Mouse (Mus musculus): ENCODE measurements around the gene Fermt3.

The Fermt3 gene

DNA sequence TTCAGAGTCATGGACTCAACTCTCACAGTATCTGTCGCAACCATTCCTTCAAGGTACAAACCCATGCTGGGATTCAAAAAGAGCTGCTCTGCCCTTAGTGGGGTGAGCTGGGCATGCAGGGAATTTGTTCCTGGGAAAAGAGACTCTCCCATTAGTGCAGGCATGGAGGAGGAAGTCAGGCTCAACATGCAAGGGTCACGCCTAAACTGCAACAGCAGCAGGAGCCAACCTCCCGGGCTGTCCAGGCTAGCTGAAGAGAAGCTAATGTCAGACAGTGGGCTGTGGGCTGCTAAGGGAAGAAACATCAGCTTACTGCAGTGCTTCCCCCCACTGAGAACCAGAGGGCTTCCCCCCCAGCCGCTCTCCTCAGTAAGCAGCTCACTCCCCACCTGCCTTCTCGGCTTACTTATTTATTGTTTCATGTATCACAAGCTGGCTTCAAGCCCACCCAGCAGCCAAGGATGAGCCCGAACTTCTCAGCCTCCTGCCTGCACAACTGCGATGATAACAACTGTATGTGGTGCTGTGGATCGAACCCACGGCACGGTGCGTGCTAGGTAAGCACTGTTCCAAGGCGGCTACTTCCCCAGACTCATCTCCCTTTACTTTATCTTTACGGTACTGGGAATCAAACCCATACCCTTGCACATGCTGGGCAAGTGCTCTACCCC, 46.9 kb downstream of the Fermt3 start:
- DNase-seq (ENCODE audit: low spot score): no peak

DNA sequence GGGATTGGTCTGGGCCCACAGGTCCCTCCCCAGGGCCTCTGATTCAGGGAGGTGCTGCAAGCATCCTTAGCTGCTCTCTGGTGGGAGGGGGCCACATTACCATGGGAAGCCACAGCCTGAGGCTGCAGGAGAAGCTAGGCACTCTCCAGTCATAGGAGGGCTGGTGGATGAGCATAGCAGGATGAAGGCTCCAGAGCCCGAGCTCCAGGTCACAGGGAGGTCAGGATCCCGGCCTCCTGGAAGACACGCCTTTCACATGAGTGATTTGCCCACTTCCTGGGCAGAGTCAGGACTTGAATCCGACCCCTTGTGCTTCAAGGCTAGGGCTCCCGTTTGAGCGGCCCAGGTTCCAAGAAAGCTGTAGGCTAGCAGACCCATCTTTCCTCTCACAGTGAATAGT, 47.6 kb downstream of the Fermt3 start:
- DNase-seq (ENCODE audit: low spot score): no peak

DNA sequence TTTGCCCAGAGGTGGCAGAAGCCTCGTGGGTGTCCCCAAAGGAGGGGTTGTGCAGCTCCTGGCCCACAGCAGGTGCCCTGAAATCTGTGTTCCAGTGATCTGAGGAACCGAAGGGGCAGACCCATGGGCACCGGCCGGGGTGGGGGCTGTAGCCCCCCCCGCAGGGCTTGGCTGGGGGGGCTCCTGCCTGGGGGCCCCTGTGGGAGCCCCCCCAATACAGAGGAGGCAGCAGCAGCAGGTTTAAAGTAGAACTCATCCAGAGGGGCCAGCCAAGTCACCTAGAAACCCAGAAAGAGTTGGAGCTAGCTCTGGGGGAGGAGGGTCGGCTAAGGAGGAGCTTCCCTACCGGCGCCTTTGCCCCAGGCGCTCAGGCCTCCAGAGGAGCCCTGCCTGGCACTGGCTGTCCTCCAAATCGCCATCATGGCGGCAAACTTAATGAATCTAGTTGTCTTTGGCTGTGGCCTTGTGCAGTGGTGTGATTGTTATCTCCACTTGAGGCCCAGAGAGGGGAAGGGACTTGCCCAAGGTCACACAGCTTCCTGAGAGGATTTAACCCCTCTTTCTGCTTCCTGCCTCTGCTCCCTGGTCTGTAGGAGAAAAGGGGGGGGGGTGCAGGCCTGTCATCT, 48.7 kb downstream of the Fermt3 start:
- peak; percentile 64 for DNase-seq (ENCODE audit: low spot score)

DNA sequence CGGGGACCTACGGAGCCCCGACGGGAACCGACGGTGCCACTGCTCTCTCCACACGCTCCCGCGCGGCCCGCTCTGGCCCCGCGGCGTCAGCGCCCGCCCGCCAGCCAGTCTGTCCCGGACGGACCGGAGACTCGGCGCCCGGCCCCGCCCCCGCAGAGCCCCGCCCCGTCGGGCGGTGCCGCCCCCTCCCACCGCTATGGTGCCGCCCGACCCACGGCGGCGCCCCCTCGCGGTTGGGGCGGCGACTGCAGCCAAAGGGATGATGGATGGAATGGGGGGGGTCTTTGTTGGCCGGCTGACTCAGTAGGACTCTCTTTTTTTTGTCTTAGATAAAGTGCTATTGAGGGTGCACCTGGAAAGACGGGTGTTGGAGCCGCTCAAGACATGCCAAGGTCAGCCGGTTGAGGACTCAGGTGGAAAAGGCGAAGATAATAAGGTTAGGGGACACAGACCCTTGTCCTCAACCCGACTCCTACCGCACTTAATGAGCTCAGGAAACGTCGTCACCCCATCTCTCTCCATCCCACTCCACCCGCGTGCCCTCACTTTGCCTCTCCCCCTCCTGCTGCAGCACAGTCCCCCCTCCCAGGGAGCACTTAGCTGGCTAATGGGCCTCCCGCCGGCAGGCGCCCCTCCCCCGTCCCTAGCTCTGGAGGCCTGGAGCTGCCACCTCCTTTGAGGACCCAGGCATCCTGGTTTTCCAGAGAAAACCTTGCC, 49.4 kb downstream of the Fermt3 start:
- DNase-seq (ENCODE audit: low spot score): peak; percentile 76

DNA sequence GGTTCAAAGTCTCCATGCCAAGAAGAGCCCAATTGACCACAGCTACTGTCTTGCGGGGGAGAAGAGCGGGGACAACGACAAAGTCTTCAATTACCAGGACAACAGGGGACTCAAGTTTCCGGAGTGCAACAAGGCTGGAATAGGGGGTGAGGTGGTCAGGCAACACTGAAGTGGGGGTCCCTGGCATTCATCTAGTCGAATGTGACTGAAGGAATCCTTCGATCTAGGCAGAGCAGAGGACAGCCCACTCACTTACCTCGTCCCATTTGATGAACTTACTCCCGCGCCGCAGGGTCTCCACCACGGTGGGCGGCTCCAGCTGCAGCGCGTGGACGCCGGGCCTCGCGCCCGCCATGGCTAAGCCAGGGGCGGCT, 50.0 kb downstream of the Fermt3 start:
- no peak for DNase-seq (ENCODE audit: low spot score)

DNA sequence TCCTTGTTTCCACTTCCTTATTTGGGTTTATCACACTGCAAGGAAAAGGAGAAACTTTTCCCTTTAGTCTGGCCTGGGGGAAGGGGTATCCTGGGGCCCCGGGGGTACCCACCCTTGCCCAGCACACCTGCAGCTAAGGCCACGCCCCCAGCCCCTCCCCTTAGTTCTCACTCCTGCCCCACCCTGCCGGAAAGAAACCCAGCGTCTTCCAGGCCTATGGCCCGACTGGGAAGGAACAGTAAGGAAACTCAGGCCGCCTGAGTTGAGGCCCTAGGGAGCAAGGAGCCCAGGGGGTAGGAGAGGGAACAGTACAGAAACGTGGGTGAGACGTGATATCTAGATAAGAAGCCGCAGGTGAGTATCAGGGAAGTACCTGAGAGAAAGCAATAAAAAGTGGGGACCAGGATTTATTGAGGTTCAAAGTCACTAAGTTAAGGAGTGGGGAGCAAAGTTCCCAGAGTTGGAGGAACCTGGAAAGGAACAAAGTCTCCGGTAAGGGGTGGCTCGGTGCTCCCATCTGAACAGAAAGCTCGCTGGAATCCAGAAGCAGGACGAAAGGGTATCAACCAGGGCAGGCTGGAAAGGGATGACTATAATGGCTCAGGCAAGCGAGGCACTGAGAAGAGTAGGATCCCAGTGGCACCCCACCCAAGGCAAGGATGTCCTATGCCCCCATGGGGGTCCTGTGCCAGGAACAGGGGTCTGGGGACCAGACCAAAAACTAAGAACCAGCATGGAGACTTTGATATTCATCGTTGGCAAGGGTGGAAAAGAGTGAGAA, 50.6 kb downstream of the Fermt3 start:
- DNase-seq (ENCODE audit: low spot score): no peak

DNA sequence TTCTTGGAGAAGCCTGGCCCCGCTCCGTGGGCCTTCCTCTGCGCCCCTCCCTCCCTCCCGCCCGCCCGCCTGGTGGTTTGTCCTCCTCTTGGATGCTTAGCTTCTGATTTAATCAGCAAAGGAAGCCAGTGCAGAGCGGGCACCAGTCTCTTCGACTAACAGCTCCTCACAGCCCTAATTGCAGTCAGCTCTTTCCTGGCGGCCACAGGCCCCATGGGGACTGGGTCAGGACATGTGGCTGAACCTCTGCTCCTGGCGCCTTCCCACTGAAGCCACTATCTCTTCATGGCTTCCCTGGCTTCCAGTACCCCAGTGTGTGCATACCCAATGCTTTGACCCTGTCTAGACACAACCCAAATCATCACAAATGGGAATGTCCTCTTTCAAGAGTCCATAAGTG, 62.8 kb downstream of the Fermt3 start:
- DNase-seq (ENCODE audit: low spot score): peak; percentile 75

DNA sequence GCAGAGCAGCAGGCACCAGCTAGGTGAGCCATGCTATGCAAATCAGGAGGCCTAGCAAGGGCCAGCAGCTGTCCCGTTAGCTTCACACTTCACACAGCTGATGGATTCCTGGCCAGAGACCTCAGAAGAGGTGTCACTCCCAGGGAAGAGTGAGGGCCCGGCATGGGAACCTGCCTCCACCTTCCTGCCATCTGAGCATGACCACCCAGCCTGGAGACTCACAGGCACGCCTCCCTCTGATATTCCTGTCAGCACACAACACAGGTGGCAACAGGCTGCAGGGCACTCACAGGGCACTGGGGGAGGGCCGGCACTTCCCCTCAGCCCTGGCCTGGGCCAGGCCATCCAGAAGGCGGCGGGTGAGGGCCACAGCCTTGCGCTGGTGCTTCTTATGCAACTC, 63.8 kb downstream of the Fermt3 start:
- no peak for DNase-seq (ENCODE audit: low spot score)

DNA sequence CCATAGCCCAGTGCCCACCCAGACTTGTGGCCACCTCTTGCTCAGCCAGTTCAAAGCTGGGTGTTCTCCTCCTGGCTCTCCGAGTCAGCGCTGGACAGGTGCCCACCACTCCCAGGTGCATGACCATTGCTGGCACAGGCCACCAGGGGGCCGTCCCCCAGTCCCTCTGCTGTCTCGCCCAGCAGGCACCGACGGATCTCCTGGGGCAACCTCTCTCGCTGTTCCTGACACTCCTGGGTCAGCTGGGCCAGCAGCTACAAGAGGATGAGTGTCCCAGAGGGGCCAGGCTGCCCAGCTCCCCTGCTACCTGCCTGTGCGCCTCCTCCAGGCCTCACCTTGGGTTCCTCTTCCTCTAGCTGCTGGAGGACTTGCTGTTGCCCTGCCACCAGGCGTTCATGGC, 65.2 kb downstream of the Fermt3 start:
- peak; percentile 47 for DNase-seq (ENCODE audit: low spot score)

DNA sequence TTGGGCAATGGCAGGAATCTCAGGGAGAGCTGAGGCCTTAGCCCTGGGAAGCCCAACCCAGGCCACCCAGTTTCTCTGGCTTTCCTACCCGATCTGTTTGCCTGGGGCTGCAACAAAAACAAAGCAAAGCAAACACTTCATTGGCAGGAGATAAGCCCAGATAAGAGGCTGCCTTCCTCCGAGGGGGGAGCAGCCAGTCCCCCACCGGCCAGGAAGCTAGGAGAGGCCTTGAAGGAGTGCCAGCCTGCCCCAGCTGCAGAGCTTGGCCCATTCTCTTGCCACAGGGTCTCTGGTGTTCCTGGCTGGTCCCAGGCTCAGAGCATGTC, 66.6 kb downstream of the Fermt3 start:
- DNase-seq (ENCODE audit: low spot score): no peak

DNA sequence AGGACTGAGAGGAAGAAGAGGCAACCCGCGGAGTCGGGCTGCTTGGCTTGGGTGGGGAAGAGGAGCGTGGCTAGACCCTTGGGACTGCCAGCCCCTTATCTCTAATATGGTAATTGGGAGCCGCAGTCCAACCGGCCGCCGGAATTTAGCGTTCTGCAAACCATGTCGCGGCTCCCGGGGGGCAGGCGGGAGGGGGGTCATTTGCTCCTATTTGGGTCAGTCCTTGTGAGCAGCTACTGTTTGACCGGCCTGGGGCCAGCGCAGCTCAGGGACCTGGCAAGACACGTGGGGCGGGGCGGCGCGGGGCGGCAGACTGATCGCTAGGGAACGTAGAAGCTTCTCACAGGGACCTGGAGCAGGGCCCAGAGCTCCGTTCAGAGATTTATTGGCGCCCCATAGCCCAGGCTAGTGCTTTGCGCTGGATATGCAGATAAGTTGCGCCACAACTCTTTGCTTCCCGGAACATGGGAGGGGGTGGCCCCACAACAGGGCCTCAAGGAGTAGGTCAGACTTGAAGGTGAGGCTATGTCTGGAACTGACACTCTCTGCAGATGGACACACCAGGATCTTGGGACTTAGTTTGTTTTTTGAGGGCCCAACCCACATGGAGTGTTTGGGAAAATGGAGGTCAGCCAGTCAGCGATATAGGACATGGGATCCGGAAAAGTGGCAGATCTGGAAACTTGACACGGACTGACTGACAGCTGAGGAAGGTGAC, 67.1 kb downstream of the Fermt3 start:
- DNase-seq (ENCODE audit: low spot score): peak; percentile 74

DNA sequence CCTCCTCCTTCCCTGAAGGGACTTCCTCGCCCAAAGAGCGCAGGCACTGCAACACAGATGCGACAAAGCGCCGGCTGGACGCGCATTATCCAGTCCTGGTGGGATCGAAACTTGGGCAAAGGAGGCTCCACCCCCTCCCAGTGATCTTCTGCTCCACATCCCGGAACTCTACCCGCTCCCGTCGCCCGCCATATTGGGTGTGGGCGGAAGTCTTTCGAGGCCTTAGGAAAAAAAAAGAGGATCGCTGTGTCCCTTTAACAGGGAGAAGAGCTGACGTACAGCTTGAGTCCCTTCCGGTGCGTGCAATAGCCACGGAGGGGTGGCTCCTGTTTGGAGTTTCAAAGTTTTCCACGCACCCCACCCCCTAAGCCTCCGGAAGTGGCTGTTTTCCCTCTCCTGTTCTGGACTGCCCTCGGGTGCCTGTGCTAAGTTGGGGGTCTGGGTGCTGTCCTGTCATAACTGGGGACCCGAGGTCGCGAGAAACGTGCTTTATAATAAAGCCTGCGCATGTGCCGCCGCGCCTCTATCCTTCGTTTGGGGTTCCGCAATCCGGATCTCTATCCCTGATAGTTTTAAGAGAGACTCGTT, 67.8 kb downstream of the Fermt3 start:
- DNase-seq (ENCODE audit: low spot score): peak; percentile 92

DNA sequence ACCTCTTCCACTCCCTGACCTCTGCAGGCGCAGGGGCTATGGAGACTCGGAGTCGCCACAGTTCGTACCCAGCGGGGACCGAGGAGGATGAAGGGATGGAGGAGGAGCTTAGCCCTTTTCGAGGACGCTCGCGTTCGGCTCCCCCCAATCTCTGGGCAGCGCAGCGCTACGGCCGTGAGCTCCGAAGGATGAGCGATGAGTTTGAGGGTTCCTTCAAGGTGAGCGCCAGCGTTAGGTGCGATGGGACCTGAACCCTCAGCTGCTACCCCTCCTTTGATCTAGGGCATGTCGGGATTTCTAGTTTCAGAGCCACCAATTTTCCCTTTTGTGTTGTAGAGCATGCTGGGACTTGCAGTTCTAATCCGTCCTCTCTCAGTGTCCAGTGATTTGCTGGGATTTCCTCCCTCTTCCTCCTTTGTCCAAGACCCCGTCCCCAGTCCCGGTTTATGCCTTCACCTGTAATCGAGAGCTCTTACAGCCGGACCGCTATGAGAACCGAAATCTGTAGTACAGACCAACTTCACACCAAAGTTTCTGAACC, 68.6 kb downstream of the Fermt3 start:
- DNase-seq (ENCODE audit: low spot score): peak; percentile 25

DNA sequence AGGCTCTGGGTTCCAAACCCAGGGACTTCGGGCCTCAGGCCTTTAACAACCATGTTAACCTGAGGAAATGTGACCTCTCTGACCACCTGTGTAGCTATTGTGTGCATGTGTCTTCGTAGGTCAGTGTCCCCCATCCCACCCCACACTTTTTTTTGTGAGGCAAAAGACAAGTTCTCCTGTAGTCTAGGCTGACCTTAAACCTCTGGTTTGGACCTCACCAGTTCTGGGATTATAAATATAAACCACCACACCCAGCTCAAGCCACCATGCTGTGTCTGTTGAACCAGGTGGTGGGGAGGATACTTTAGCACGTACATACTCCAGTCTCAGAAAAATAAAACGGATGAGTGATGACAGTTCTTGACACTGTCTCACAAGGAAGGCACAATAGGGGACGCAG, 69.3 kb downstream of the Fermt3 start:
- DNase-seq (ENCODE audit: low spot score): no peak

DNA sequence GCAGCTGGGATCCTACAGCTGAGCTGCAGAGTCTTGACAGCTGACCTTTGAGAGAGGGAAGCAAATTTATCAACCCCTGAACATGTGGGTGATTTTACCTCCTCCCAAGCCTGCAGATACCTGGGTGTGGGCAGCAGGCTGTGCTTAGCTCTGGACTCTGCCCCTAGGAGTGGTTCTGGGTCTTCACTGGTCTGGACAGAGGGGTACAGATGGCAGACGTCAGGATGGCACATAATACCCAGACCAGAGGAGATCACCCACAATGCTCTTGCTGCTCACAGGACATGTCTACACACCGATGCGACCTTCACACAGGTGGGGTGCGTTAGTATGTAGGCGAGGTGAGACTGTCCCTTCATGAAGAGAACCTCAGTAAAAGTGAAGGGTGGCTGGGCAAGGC, 69.7 kb downstream of the Fermt3 start:
- no peak for DNase-seq (ENCODE audit: low spot score)
